17 mouse cellular contexts compared by ENCODE assay signal in the genomic region with DNA sequence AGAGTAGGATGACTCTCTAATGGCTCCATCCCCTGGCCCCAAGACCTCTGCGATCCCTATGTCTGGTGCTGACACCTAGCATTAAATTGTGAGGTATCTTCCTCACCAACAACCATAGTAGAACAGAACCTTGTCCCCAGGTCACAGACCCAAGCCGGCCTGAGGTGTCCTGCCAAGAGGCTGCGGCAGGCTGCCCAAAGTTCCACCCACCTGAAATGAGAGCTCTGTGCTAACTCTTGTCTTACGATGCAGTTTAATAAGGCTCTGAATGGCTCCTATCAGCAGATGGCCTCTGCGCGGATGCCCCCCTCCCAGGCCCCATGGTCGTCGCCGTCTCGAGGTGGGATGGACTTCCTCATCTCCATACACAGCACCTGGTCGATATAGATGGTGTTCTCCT. TPM values are rescaled to one million over a fixed set of nuclear protein-coding genes. Genes with fewer than 3 reads are reported as not detected.
"Had no signal": no experiment of that assay in that cellular context is flagged by ENCODE, and none has a peak within 500 bp of the region (broad histone marks: within the 10 kb centered on the region; RNA-seq: fewer than 3 reads in every experiment).

No protein-coding gene starts in this region.

- ATAC-seq: intestine, embryonic 16.5 days had no signal

- H3K9ac ChIP-seq: liver, embryonic 15.5 days; neural tube, embryonic 12.5 days had no signal

- H3K36me3 ChIP-seq: limb, embryonic 10.5 days; liver, embryonic 15.5 days; neural tube, embryonic 12.5 days had no signal

- H3K9me3 ChIP-seq: limb, embryonic 10.5 days; liver, embryonic 15.5 days; neural tube, embryonic 12.5 days had no signal

- H3K4me2 ChIP-seq: liver, embryonic 11.5 days; liver, embryonic 15.5 days; neural tube, embryonic 12.5 days had no signal

- DNase-seq: lung, adult 2 months; right cerebral cortex, postnatal 25 days had no signal

- H3K27me3 ChIP-seq: liver, embryonic 15.5 days; neural tube, embryonic 12.5 days had no signal

- H3K4me1 ChIP-seq: liver, embryonic 15.5 days; neural tube, embryonic 12.5 days had no signal

- H3K4me3 ChIP-seq: left cerebral cortex, adult 2 months; limb, embryonic 10.5 days; liver, embryonic 15.5 days; neural tube, embryonic 12.5 days had no signal

- H3K27ac ChIP-seq: left cerebral cortex, adult 2 months; limb, embryonic 10.5 days; liver, embryonic 15.5 days; neural tube, embryonic 12.5 days had no signal

RNA-seq across cellular contexts. Expression of a gene that starts 17.8 kb away (rescaled TPM):
- total RNA-seq: megakaryocyte progenitor cell, adult 5-6 weeks; monocyte, adult 5-6 weeks had no signal
- polyA plus RNA-seq: liver, embryonic 15.5 days; small intestine, adult 2 months had no signal

RNA-seq across cellular contexts. Expression of a gene that starts 30.2 kb away (rescaled TPM):
- total RNA-seq: layer of hippocampus, postnatal 25 days; left cerebral cortex, adult 2 months; left cerebral cortex, postnatal 14 days; megakaryocyte progenitor cell, adult 5-6 weeks had no signal
- polyA plus RNA-seq: intestine, embryonic 16.5 days; limb, embryonic 10.5 days; limb, embryonic 14.5 days; liver, embryonic 11.5 days; liver, embryonic 15.5 days; lung, postnatal 0 days; midbrain, embryonic 14.5 days; neural tube, embryonic 12.5 days; small intestine, adult 2 months; stomach, embryonic 16.5 days had no signal
